In the genomic region with DNA sequence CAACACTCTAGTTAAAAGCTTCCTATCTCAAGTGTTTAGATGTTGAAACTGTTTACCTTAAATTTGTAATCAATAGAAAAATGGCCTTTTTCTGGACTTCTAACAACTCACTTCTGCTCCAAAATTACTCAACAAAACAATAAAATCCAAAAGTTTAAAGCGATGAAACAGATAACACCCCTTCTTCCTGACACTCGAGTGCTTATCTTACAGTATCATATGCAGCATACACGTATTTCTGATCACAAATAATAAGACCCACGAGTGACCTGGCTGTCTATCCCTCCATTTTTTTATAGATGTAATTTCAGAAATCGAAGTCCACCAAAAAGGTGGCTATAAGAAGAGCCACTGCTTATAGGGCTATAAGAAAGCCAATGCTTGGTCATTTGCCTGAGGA, we compare ENCODE assay signal across 10 mouse cellular contexts. TPM values are rescaled to one million over a fixed set of nuclear protein-coding genes. Genes with fewer than 3 reads are reported as not detected.
DNase-seq lines count a peak whose midpoint lies in the region; TF ChIP-seq lines count a peak whose summit lies in the region.
"Had no signal": no experiment of that assay in that cellular context is flagged by ENCODE, and none has a peak within 500 bp of the region (broad histone marks: within the 10 kb centered on the region; RNA-seq: fewer than 3 reads in every experiment).

No protein-coding gene starts in this region.

- H3K36me3 ChIP-seq in CH12.LX (replicated peaks in 1 of 2; ENCODE audit: control insufficient read depth in 1 of 2, insufficient read depth in 1 of 2, low read length in 1 of 2) (peaks cover 0 to 18% of the 10 kb centered on the region in 2 experiments), macrophage (ENCODE audit: inconsistent target) (no peaks in the 10 kb centered on the region)
- no peaks in the 10 kb centered on the region for H3K36me3 ChIP-seq in hindbrain, embryonic 10.5 days

- no peak for TF ChIP-seq RAD21 in CH12.LX (IDR thresholded peaks at IDR 0.05; ENCODE audit: low read depth, low read length)

- no peak for TF ChIP-seq POLR2A in CH12.LX (IDR thresholded peaks at IDR 0.05; ENCODE audit: low read depth, low read length)

- dilution Hi-C loops in CH12.LX (cut with MboI; ENCODE audit: extremely low pct_ligation_motif_present, extremely low pct_unique_long_range_greater_than_20kb, low sequenced_read_pairs), result no loop called here

- 86% methylated on average over 5 of the region's 5 CpGs for WGBS in hindbrain, embryonic 10.5 days
- WGBS in macrophage (ENCODE audit: missing documents), result 54% methylated on average over 5 of the region's 5 CpGs

- H3K79me2 ChIP-seq in CH12.LX (replicated peaks; ENCODE audit: control insufficient read depth, extremely low read depth, insufficient read depth, poor library complexity, severe bottlenecking), result peaks cover 59% of the 10 kb centered on the region
- peaks cover 62% of the 10 kb centered on the region for H3K79me2 ChIP-seq in macrophage (ENCODE audit: inconsistent target)

- DNase-seq in gastrocnemius, adult 2 months, result no peak
- DNase-seq in gastrocnemius, postnatal 36 days, result no peak
- no peak for DNase-seq in CH12.LX (ENCODE audit: extremely low read depth)
- no peak for DNase-seq in hindbrain, embryonic 10.5 days (ENCODE audit: low spot score)
- no peak for DNase-seq in left cerebral cortex, postnatal 10 days (ENCODE audit: extremely low spot score in 1 of 2, low spot score in 2 of 2)
- no peak for DNase-seq in frontal cortex, adult 2 months (ENCODE audit: extremely low spot score in 1 of 2, low spot score in 1 of 2)
- no peak for DNase-seq in spleen, adult 18-20 months
- DNase-seq: kidney, adult 18-20 months; right cerebral cortex, postnatal 25 days had no signal

- no peak for TF ChIP-seq EP300 in CH12.LX (IDR thresholded peaks at IDR 0.05; ENCODE audit: low read length)

- peak overlapping the region; percentile 98 for H3K4me3 ChIP-seq in gastrocnemius, adult 2 months
- peak overlapping the region; percentile 88 to 96 (median 91) for H3K4me3 ChIP-seq in CH12.LX (replicated peaks in 1 of 3; ENCODE audit: low read depth in 2 of 3, low read length in 2 of 3, poor library complexity in 1 of 3)
- H3K4me3 ChIP-seq in hindbrain, embryonic 10.5 days, result peak overlapping the region; percentile 75
- peak overlapping the region; percentile 82 for H3K4me3 ChIP-seq in macrophage (ENCODE audit: inconsistent target)

- H3K27me3 ChIP-seq in CH12.LX (replicated peaks), result no peaks in the 10 kb centered on the region
- H3K27me3 ChIP-seq in hindbrain, embryonic 10.5 days (ENCODE audit: insufficient read depth, poor library complexity, severe bottlenecking), result no peaks in the 10 kb centered on the region

- no peak for TF ChIP-seq CTCF in gastrocnemius, adult 2 months (IDR thresholded peaks at IDR 0.05)
- no peak for TF ChIP-seq CTCF in CH12.LX (conservative IDR thresholded peaks at IDR 0.05 in 1 of 2, IDR thresholded peaks at IDR 0.05 in 1 of 2; ENCODE audit: low read depth in 2 of 2, low read length in 2 of 2)

- peak overlapping the region; percentile 30 for H3K4me2 ChIP-seq in CH12.LX (ENCODE audit: insufficient read depth, low read depth, poor library complexity, severe bottlenecking)

- intact Hi-C loops in gastrocnemius, adult 2 months (cut with DNase I), result loop anchor here (10.0 kb wide), 1 partner anchor 102 kb away; the partner anchor contains the start of gene Gpr137c
- intact Hi-C loops in gastrocnemius, postnatal 36 days (cut with DNase I), result loop anchor here (10.0 kb wide), 1 partner anchor 102 kb away; the partner anchor contains the start of gene Gpr137c
- intact Hi-C loops in left cerebral cortex, postnatal 10 days (cut with DNase I), result no loop called here

- no peaks in the 10 kb centered on the region for H3K9me3 ChIP-seq in CH12.LX (replicated peaks; ENCODE audit: low read length)
- H3K9me3 ChIP-seq in hindbrain, embryonic 10.5 days, result no peaks in the 10 kb centered on the region

- in situ Hi-C loops in CH12.LX (cut with MboI; ENCODE audit: low pct_ligation_motif_present, low pct_unique_long_range_greater_than_20kb, low sequenced_read_pairs), result no loop called here

- H3K9ac ChIP-seq in CH12.LX (ENCODE audit: insufficient read depth, low read depth), result peak overlapping the region; percentile 66

- peaks cover 10 to 40% of the 10 kb centered on the region in 2 experiments for H3K4me1 ChIP-seq in CH12.LX (ENCODE audit: control insufficient read depth in 1 of 2, insufficient read depth in 2 of 2)
- H3K4me1 ChIP-seq in hindbrain, embryonic 10.5 days (replicated peaks), result peaks cover 16% of the 10 kb centered on the region

- no peak overlapping the region for H3K27ac ChIP-seq in gastrocnemius, adult 2 months
- H3K27ac ChIP-seq in CH12.LX (ENCODE audit: insufficient read depth, low read depth) (no peak overlapping the region), macrophage (no peak overlapping the region; the same call in 1 of the 2 replicates)
- H3K27ac ChIP-seq in hindbrain, embryonic 10.5 days, result no peak overlapping the region

TF ChIP-seq in CH12.LX, 34 proteins besides CTCF, POLR2A, EP300 and RAD21:
- TF ChIP-seq TCF12 (IDR thresholded peaks at IDR 0.05; ENCODE audit: low read depth, low read length), result no peak
- TF ChIP-seq TBP (conservative IDR thresholded peaks at IDR 0.05; ENCODE audit: low read depth, low read length), result no peak
- TF ChIP-seq MXI1 (IDR thresholded peaks at IDR 0.05; ENCODE audit: low read depth, low read length), result peak; percentile 40; the same call in 1 of the 2 replicates
- TF ChIP-seq MAX (IDR thresholded peaks at IDR 0.05; ENCODE audit: low read length), result no peak

RNA-seq across cellular contexts. Expression of gene Ero1l, which starts 1.6 kb away (rescaled TPM):
- 1 to 10 TPM; 5.2 to 6.9 TPM for total RNA-seq in gastrocnemius, adult 2 months (2021)
- 1 to 10 TPM; 3.7 to 7.3 TPM for total RNA-seq in gastrocnemius, postnatal 36 days (2021)
- total RNA-seq in CH12.LX (2012; rRNA removed) (78.9 and 155 TPM in 2 replicates), CH12.LX (2014; rRNA removed) (227 and 291 TPM in 2 replicates)
- polyA plus RNA-seq in CH12.LX (2012; ENCODE audit: insufficient read length, low read depth) (91.4 and 93.5 TPM in 2 replicates), macrophage (2018) (14.7 to 22.5 TPM (median 19.4 TPM) in 3 replicates)
- 26.1 and 33.5 TPM in 2 replicates for polyA plus RNA-seq in hindbrain, embryonic 10.5 days (2016; fragmentation: Nextera tagmentation; extraction: Ambion mirVana)
- total RNA-seq in macrophage (2018; cell fraction: chromatin; rRNA removed), result 100 to 1,000 TPM in 8 of 26 experiments, 10 to 100 TPM in 18; 35.5 to 200 (median 70.2) TPM
- 10 to 100 TPM; 19.4 to 49.5 (median 26.2) TPM for total RNA-seq in macrophage (2018; cell fraction: cytosol; rRNA removed)
- total RNA-seq in macrophage (2018; cell fraction: nucleus; rRNA removed), result 100 to 1,000 TPM in 2 of 26 experiments, 10 to 100 TPM in 24; 35.5 to 131 (median 71.8) TPM
- 10 to 100 TPM; 25.6 to 29.0 TPM for total RNA-seq in left cerebral cortex, postnatal 10 days (2021)
- polyA plus RNA-seq in frontal cortex, adult 2 months (2012; rRNA removed), result 28.8 and 30.0 TPM in 2 replicates

RNA-seq across cellular contexts. Expression of gene Psmc6, which starts 12.7 kb away (rescaled TPM):
- total RNA-seq in gastrocnemius, adult 2 months (2021), result 100 to 1,000 TPM; 104 TPM
- 100 to 1,000 TPM in 1 of 2 experiments, 10 to 100 TPM in 1; 87.4 to 103 TPM for total RNA-seq in gastrocnemius, postnatal 36 days (2021)
- total RNA-seq in CH12.LX (2012; rRNA removed), result 90.3 and 121 TPM in 2 replicates
- total RNA-seq in CH12.LX (2014; rRNA removed), result 288 and 342 TPM in 2 replicates
- polyA plus RNA-seq in CH12.LX (2012; ENCODE audit: insufficient read length, low read depth), result 193 and 201 TPM in 2 replicates
- polyA plus RNA-seq in hindbrain, embryonic 10.5 days (2016; fragmentation: Nextera tagmentation; extraction: Ambion mirVana), result 168 and 199 TPM in 2 replicates
- 100 to 1,000 TPM; 125 to 333 (median 239) TPM for total RNA-seq in macrophage (2018; cell fraction: chromatin; rRNA removed)
- 100 to 1,000 TPM in 5 of 26 experiments, 10 to 100 TPM in 21; 60.7 to 107 (median 78.5) TPM for total RNA-seq in macrophage (2018; cell fraction: cytosol; rRNA removed)
- 100 to 1,000 TPM in 15 of 26 experiments, 10 to 100 TPM in 11; 65.5 to 149 (median 105) TPM for total RNA-seq in macrophage (2018; cell fraction: nucleus; rRNA removed)
- polyA plus RNA-seq in macrophage (2018), result 68.8 to 188 TPM (median 89.7 TPM) in 3 replicates
- total RNA-seq in left cerebral cortex, postnatal 10 days (2021), result 100 to 1,000 TPM; 109 to 111 TPM
- 89.6 and 96.8 TPM in 2 replicates for polyA plus RNA-seq in frontal cortex, adult 2 months (2012; rRNA removed)

RNA-seq across cellular contexts. Expression of gene Styx, which starts 34.0 kb away (rescaled TPM):
- 10 to 100 TPM; 74.7 to 77.6 TPM for total RNA-seq in gastrocnemius, adult 2 months (2021)
- 10 to 100 TPM; 57.6 to 61.3 TPM for total RNA-seq in gastrocnemius, postnatal 36 days (2021)
- 15.7 and 18.4 TPM in 2 replicates for total RNA-seq in CH12.LX (2012; rRNA removed)
- 41.2 and 49.2 TPM in 2 replicates for total RNA-seq in CH12.LX (2014; rRNA removed)
- polyA plus RNA-seq in CH12.LX (2012; ENCODE audit: insufficient read length, low read depth), result 20.4 and 21.8 TPM in 2 replicates
- 30.6 and 39.2 TPM in 2 replicates for polyA plus RNA-seq in hindbrain, embryonic 10.5 days (2016; fragmentation: Nextera tagmentation; extraction: Ambion mirVana)
- 10 to 100 TPM; 14.5 to 58.6 (median 29.9) TPM for total RNA-seq in macrophage (2018; cell fraction: chromatin; rRNA removed)
- 10 to 100 TPM; 11.5 to 26.0 (median 19.9) TPM for total RNA-seq in macrophage (2018; cell fraction: cytosol; rRNA removed)
- total RNA-seq in macrophage (2018; cell fraction: nucleus; rRNA removed), result 10 to 100 TPM in 24 of 26 experiments, 1 to 10 TPM in 2; 8.1 to 44.0 (median 19.5) TPM
- 13.7 to 22.3 TPM (median 15.2 TPM) in 3 replicates for polyA plus RNA-seq in macrophage (2018)
- total RNA-seq in left cerebral cortex, postnatal 10 days (2021), result 10 to 100 TPM; 15.2 to 22.0 TPM
- polyA plus RNA-seq in frontal cortex, adult 2 months (2012; rRNA removed), result 15.6 and 17.5 TPM in 2 replicates
